Mouse (Mus musculus): ENCODE data around the gene Lamc1.

- TF ChIP-seq CTCF (IDR thresholded peaks at IDR 0.05; ENCODE audit: borderline replicate concordance, control insufficient read depth, extremely low read depth, insufficient read depth, low read length, poor library complexity) = no peak
- no peak for TF ChIP-seq POLR2A (IDR thresholded peaks at IDR 0.05; ENCODE audit: control insufficient read depth, extremely low read depth, insufficient read depth, low read length, poor library complexity)
Measured at GRCm38 (mm10) chr1:153331796-153332443, 666 bp downstream of the Lamc1 start.

All from thymus, adult 2 months (tissue).